Mouse (Mus musculus) heart, postnatal 0 days (tissue): ENCODE results near the gene Pln. TPM values are rescaled to one million over a fixed set of nuclear protein-coding genes. Genes with fewer than 3 reads are reported as not detected.

Experiments
- ATAC-seq: fragments of 200-750 bp; cut with Nextera tagmentation; 2 replicates; pipeline ENCODE4 v1.8.0; 2017; ENCODE audit warnings: low read depth, moderate number of reproducible peaks, moderate library complexity; ENCODE audit not compliant: insufficient read depth
- DNase-seq: peaks from one replicate; pipeline ENCODE4 v3.0.0-alpha.2; 2016; ENCODE audit warnings: low spot score
- H3K27ac ChIP-seq: fragments of 300-500 bp; sonication (generic); 2 replicates; pipeline ENCODE4 v1.5.1; 2014; ENCODE audit warnings: low read depth, mild to moderate bottlenecking
- H3K27me3 ChIP-seq: fragments of 300-500 bp; sonication (generic); 2 replicates; pipeline ENCODE4 v1.6.1; 2014; ENCODE audit warnings: low read length, mixed read lengths; ENCODE audit not compliant: control insufficient read depth, insufficient read depth
- H3K36me3 ChIP-seq: fragments of 300-500 bp; sonication (generic); replicated peaks from 2 replicates; pipeline ENCODE4 v1.6.1; 2014; ENCODE audit warnings: low read length, mixed read lengths; ENCODE audit not compliant: control insufficient read depth, insufficient read depth
- H3K4me1 ChIP-seq: fragments of 300-500 bp; sonication (generic); 2 replicates; pipeline ENCODE4 v1.6.1; 2014; ENCODE audit warnings: antibody characterized with exemption; ENCODE audit not compliant: control insufficient read depth, insufficient read depth
- H3K4me2 ChIP-seq: fragments of 300-500 bp; sonication (generic); 2 replicates; pipeline ENCODE4 v1.6.1; 2014; ENCODE audit warnings: low read depth, mild to moderate bottlenecking, low read length, moderate library complexity
- H3K4me3 ChIP-seq: fragments of 300-500 bp; sonication (generic); 2 replicates; pipeline ENCODE4 v1.5.1; 2014; ENCODE audit warnings: low read depth, low read length
- H3K9ac ChIP-seq: fragments of 300-500 bp; sonication (generic); replicated peaks from 2 replicates; pipeline ENCODE4 v1.6.1; 2014; ENCODE audit warnings: low read depth, low read length, mixed read lengths
- H3K9me3 ChIP-seq: fragments of 300-500 bp; sonication (generic); replicated peaks from 2 replicates; pipeline ENCODE4 v1.6.1; 2016; ENCODE audit warnings: low read length; ENCODE audit not compliant: control insufficient read depth
- CTCF ChIP-seq: IDR thresholded peaks from 2 replicates; pipeline ENCODE4 v1.5.1; 2016; ENCODE audit warnings: antibody characterized with exemption, control low read depth, low read depth
- EP300 ChIP-seq: IDR thresholded peaks from 2 replicates; pipeline ENCODE4 v1.6.1; 2016; ENCODE audit warnings: antibody characterized with exemption, low read depth
- WGBS: fragments of 180-500 bp; shearing (Covaris S2); extraction: QIAGEN DNeasy Blood & Tissue Kit; methylation state at CpG from one replicate; pipeline ENCODE4 v1.1.7; 2014; 5-methylcytosine and 5-hydroxymethylcytosine counted together
- polyA plus RNA-seq: library from polyadenylated mRNA; unstranded; fragments of >200 nt; fragmentation: Nextera tagmentation; extraction: Ambion mirVana; gene quantifications from 2 replicates; pipeline ENCODE4 v1.2.1, GENCODE M21; 2015
- total RNA-seq: library from RNA; depleted of rRNA; stranded (reverse); fragments of >200 nt; gene quantifications from 2 replicates; pipeline ENCODE4 v1.2.3, GENCODE M21; 2014; ENCODE audit warnings: low replicate concordance

Pln gene
- total and polyA plus RNA-seq, 2 experiments from 2014 or later: 3,248 to 4,371 TPM

- peak overlapping the region; percentile 72 for H3K9ac ChIP-seq
- peaks cover 22% of the 10 kb centered on the region for H3K36me3 ChIP-seq
- no peaks in the 10 kb centered on the region for H3K4me1 ChIP-seq
- H3K4me3 ChIP-seq: peak overlapping the region; percentile 44
- peak overlapping the region; percentile 98 for H3K27ac ChIP-seq
- H3K9me3 ChIP-seq: no peaks in the 10 kb centered on the region
- 35% methylated on average over 7 of the region's 7 CpGs for WGBS
- peak; percentile 59 for TF ChIP-seq CTCF
- TF ChIP-seq EP300: no peak; the same call in 1 of the 2 replicates
- no peaks in the 10 kb centered on the region for H3K27me3 ChIP-seq
- peak overlapping the region; percentile 63 for H3K4me2 ChIP-seq
- DNase-seq: peak; percentile 73
- ATAC-seq: 0 out of 2 replicates have a peak, but pooled peaks have one; percentile 17
These were observed 4.0 kb downstream of the Pln start for GRCm38 (mm10) chr10:53341288-53341965.

- Histone ChIP-seq H3K9ac (peak overlapping the region; percentile 72), H3K36me3 (peaks cover 22% of the 10 kb centered on the region), H3K4me2 (peak overlapping the region; percentile 63), H3K9me3 (no peaks in the 10 kb centered on the region), H3K4me1 (no peaks in the 10 kb centered on the region), H3K27me3 (no peaks in the 10 kb centered on the region), H3K27ac (peak overlapping the region; percentile 98), H3K4me3 (peak overlapping the region; percentile 44)
- TF ChIP-seq CTCF (no peak), EP300 (no peak)
- ATAC-seq (no peak), DNase-seq (peak; percentile 32)
- WGBS: 36% methylated on average over 9 of the region's 9 CpGs
These were observed 4.8 kb downstream of the Pln start for GRCm38 (mm10) chr10:53342166-53342728.

- Histone ChIP-seq H3K9ac (peak overlapping the region; percentile 69), H3K4me2 (peak overlapping the region; percentile 63), H3K36me3 (peaks cover 22% of the 10 kb centered on the region), H3K9me3 (no peaks in the 10 kb centered on the region), H3K27ac (peak overlapping the region; percentile 98), H3K4me3 (peak overlapping the region; percentile 44), H3K27me3 (no peaks in the 10 kb centered on the region), H3K4me1 (no peaks in the 10 kb centered on the region)
- DNase-seq (peak; percentile 36), ATAC-seq (no peak)
- 38% methylated on average over 6 of the region's 6 CpGs for WGBS
- TF ChIP-seq EP300 (no peak), CTCF (no peak)
These were observed 5.9 kb downstream of the Pln start for GRCm38 (mm10) chr10:53343384-53343783.

- no peak for ATAC-seq
- Histone ChIP-seq H3K4me3 (peak overlapping the region; percentile 44), H3K9me3 (no peaks in the 10 kb centered on the region), H3K36me3 (peaks cover 27% of the 10 kb centered on the region), H3K27me3 (no peaks in the 10 kb centered on the region), H3K4me2 (peak overlapping the region; percentile 63), H3K4me1 (no peaks in the 10 kb centered on the region), H3K9ac (peak overlapping the region; percentile 69), H3K27ac (peak overlapping the region; percentile 98)
- no peak for DNase-seq
- TF ChIP-seq CTCF: no peak
- TF ChIP-seq EP300: no peak
- WGBS: 20% methylated on average over 10 of the region's 10 CpGs
These were observed 6.4 kb downstream of the Pln start for GRCm38 (mm10) chr10:53343865-53344264.

- no peaks in the 10 kb centered on the region for H3K9me3 ChIP-seq
- TF ChIP-seq CTCF: no peak
- TF ChIP-seq EP300: no peak
- ATAC-seq (no peak), DNase-seq (no peak)
- no peaks in the 10 kb centered on the region for H3K4me1 ChIP-seq
- H3K27ac ChIP-seq: peak overlapping the region; percentile 36; the same call in 1 of the 2 replicates
- H3K36me3 ChIP-seq: peaks cover 26% of the 10 kb centered on the region
- H3K9ac ChIP-seq: no peak overlapping the region
- H3K4me2 ChIP-seq: no peak overlapping the region
- WGBS: 54% methylated on average over 4 of the region's 4 CpGs
- H3K4me3 ChIP-seq: no peak overlapping the region
- H3K27me3 ChIP-seq: no peaks in the 10 kb centered on the region
These were observed 8.0 kb downstream of the Pln start for GRCm38 (mm10) chr10:53345508-53345907.
